Mouse (Mus musculus): ENCODE data around the gene Ucn3. TPM values are rescaled to one million over a fixed set of nuclear protein-coding genes. Genes with fewer than 3 reads are reported as not detected.
"Not testable (repeated sequence)": the region's sequence is repeated elsewhere in the genome, so short reads cannot be mapped to it uniquely, and the experiment has no call there.

The Ucn3 gene
- total RNA-seq (2015) (not detected in 2 replicates), total RNA-seq (2017) (not detected in 2 replicates)

- ATAC-seq (replicated peaks; ENCODE audit: poor library complexity), result no peak
Observed at GRCm38 (mm10) chr13:3945249-3945648, at the start of gene Ucn3. Ucn3 (minus strand) TSS chr13:3945349.

DNA sequence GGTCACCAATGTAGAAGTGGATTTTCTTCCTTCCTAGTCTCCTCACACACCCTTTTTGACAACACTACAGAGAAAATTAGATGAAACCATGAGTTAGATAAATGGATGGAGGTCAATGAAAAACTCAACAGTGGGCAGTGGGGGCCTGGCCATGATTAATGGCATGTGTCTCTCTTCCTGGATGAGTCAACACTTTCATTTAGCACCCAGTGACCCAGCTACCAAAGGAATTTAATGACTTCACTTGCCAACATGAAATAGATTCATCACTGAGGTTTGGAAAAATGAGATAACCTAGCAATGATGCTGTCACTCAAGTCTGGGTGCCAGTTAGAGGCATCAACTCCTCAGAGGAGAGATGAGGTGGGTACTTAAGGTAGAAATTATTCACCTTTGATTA, 46.9 kb upstream of the Ucn3 start:
- no peak for ATAC-seq (replicated peaks; ENCODE audit: poor library complexity)

DNA sequence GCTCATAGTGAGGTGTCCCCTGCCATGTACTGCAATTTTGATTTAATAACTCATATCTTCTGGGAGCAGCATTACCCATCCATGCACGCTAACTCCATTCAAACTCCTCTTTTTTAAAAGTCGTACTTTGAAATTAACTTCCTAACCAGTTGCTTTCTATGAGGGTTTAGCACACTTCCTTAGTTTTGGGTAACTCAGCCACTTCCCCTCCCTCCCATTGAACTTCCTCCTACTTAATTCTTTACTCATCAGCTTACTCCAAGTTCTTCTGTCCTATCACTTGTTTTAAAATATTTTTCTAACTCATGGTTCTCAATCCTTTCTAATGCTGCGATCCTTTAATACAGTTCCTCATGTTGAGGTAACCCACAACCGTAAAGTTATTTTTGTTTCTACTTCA, 23.7 kb upstream of the Ucn3 start:
- peak; percentile 82 for ATAC-seq (replicated peaks; ENCODE audit: poor library complexity)

DNA sequence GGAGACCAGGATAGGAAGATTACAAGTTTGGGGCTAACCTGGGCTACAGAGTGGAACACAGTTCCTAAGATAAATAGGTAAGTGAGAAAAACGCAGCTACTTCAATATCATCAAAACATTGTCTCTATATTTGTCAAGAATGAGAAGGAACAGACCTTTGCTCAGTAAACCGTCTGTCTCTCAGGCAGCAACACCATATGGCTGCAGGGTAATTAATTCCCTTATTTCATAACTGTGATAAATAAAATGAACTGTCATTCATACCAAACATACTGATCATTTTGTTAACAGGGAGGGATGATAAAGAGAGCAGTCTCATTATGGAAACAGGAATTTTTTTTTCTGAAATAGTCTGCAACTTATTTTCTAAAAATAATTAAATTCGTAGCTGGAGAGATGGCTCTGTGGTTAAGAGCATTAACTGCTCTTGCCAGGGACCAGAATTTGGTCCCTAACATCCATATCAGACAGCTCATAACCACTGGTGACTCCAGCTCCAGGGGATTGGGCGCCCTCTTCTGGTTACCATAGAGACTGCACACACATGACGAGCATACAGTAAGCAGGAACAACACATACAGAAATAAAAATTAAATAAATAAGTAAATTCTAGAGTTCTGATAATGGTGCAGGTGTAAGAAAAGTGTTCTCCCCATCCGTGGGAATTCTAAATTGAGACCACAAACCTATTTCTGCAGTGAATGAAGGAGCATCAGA, 6.2 kb upstream of the Ucn3 start:
- ATAC-seq (replicated peaks; ENCODE audit: poor library complexity), result peak; percentile 69; the same call in 1 of the 2 replicates

DNA sequence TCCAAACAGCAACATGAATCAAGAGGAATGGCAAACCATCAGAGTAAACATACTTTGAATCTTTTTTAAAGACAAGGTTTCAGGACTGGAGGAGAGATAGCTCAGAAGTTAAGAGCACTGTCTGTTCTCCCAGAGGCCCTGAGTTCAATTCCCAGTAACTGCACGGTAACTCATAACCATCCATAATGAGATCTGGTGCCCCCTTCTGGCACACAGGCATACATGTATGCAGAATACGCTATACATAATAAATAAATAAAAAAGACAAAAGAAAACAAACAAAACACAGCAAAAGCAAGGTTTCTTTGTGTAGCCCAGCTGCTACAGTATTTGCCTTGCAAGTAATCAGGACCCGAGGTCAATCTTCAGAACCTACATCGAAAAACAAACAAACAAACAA, 4.3 kb upstream of the Ucn3 start:
- no peak for ATAC-seq (replicated peaks; ENCODE audit: poor library complexity)

GRCm38 (mm10) chr13:3947267-3947666, 2.1 kb upstream of the Ucn3 start:
- no peak for ATAC-seq (replicated peaks; ENCODE audit: poor library complexity)

GRCm38 (mm10) chr13:3944699-3945098, 450 bp downstream of the Ucn3 start:
- no peak for ATAC-seq (replicated peaks; ENCODE audit: poor library complexity)

DNA sequence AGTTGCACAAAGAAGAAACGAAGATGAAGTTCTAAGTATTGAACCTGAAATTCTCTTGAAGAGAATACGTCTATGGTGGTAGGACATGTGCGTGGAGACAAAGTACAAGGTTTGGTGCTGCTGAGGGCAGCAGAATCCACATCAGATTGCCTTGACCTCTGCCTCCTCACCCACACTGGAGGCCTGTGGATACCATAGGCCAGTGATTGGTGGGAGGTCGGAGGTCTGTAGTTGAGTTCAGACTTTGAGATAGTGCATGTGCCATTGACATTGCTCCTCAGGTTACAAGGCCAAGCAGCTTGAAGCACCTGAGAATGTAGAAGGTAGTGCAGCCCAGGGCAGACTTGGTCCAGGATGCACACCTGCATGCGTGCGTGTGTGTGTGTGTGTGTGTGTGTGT, 19.1 kb downstream of the Ucn3 start:
- ATAC-seq (replicated peaks; ENCODE audit: poor library complexity), result no peak

GRCm38 (mm10) chr13:3925632-3926031, 19.5 kb downstream of the Ucn3 start:
- ATAC-seq (replicated peaks; ENCODE audit: poor library complexity), result no peak

DNA sequence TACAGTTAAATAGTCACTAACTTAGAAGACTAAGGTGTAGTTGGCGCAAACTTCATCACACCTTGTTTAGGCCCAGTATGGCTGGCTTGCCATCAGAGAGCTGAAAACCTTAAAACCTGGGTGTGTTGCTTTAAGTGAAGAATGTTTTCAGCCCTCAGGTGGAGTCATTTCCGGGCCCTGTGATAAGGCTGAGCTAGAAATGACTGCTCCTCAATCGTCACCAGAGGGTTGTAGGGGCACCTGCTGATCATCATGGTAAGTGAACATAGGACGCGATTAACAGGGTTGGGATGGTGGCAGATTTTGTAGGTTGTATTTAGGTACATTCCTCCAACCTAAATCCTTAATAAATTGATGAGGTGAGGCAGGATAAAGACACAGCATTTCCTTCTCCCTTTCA, 20.7 kb downstream of the Ucn3 start:
- ATAC-seq (replicated peaks; ENCODE audit: poor library complexity), result no peak

- peak; percentile 97 for ATAC-seq (replicated peaks; ENCODE audit: poor library complexity)
Observed at GRCm38 (mm10) chr13:3917571-3918311, 27.4 kb downstream of the Ucn3 start, which contains the start of the genes Net1 and Tubal3. Net1 (minus strand) TSS chr13:3918220. Tubal3 (plus strand) TSS chr13:3918274.

GRCm38 (mm10) chr13:3913504-3913903, 31.6 kb downstream of the Ucn3 start:
- ATAC-seq (replicated peaks; ENCODE audit: poor library complexity), result no peak

- ATAC-seq (replicated peaks; ENCODE audit: poor library complexity), result no peak
Observed at GRCm38 (mm10) chr13:3910356-3910755, 34.8 kb downstream of the Ucn3 start.

DNA sequence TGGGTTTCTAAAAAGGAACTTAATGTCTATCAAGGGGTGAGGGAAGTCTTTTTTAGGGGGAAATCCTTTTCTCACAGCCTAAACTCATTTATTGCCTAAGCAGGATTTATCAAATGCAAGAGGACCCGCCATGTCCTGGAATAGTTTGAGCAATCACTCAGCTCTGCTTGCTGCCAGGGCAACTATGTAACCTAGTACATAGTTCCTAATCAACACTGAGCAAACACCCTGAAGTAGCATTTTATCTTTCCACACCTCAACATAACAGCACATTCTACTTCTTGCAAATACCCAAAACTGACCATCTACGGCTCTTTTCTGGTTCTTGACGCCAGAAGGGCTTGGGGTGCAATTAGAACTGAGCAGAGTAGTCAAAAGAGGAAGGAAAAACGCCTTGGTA, 36.9 kb downstream of the Ucn3 start:
- ATAC-seq (replicated peaks; ENCODE audit: poor library complexity), result peak; percentile 79

DNA sequence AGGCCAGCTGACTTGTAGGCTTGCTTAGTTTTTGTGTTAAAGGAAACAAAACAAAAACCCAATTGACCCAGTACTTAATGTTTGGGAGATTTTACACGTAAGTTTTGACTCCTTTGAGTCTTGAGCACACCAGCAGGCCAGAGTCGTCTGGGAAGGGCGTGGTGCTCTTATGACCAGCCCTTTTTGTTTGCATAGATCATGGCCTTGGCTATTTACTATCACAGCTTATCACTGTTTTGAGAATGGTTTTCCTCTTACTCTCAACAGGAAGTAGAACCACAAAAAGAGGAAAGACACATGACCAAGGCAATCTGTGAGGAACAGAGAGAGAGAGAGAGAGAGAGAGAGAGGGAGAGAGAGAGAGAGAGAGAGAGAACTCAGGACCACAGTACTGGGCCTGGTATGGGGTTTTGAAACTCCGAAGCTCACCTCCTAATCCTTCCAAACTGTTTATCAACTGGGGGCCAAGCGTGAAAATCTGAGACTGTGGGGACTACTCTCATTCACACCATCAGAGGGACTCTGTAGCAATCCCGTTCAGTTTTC, 37.9 kb downstream of the Ucn3 start:
- peak; percentile 26; the same call in 1 of the 2 replicates for ATAC-seq (replicated peaks; ENCODE audit: poor library complexity)

GRCm38 (mm10) chr13:3899301-3899700, 45.8 kb downstream of the Ucn3 start:
- no peak for ATAC-seq (replicated peaks; ENCODE audit: poor library complexity)

- not testable (repeated sequence) for ATAC-seq (replicated peaks; ENCODE audit: poor library complexity)
Observed at GRCm38 (mm10) chr13:3898202-3898601, 46.9 kb downstream of the Ucn3 start.

DNA sequence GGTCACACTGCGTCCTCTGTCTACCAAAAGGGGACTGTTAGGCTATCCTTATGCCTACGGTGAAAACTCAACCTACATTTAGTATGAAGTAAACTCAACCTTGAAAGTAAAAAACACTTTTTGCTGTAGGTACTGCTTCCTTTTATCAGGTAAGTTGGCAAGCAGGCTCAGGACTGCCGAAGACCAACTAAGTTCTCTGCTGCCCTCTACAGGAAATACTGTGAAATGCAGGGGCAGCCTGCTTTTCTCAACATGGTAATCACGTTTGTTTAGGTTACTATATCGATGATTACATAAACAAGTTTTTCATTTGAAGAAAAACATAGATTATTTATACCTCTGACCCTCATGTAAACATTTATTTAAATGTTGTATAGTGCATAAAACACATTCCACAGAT, 48.2 kb downstream of the Ucn3 start:
- peak; percentile 53 for ATAC-seq (replicated peaks; ENCODE audit: poor library complexity)

- no peak for ATAC-seq (replicated peaks; ENCODE audit: poor library complexity)
Observed at GRCm38 (mm10) chr13:3896032-3896431, 49.1 kb downstream of the Ucn3 start.

- ATAC-seq (replicated peaks; ENCODE audit: poor library complexity), result peak; percentile 49
Observed at GRCm38 (mm10) chr13:3895397-3895980, 49.7 kb downstream of the Ucn3 start.

GRCm38 (mm10) chr13:3894549-3894948, 50.6 kb downstream of the Ucn3 start:
- no peak for ATAC-seq (replicated peaks; ENCODE audit: poor library complexity)
